Mouse (Mus musculus) mesoderm, embryonic 11.5 days (tissue): ENCODE data around the gene Kctd20.
"Not testable (repeated sequence)": the region's sequence is repeated elsewhere in the genome, so short reads cannot be mapped to it uniquely, and the experiment has no call there.

ENCODE experiments used
- DNase-seq: peaks from one replicate; pipeline ENCODE4 v3.0.0-alpha.2; 2012; ENCODE audit warnings: low read depth, low spot score

Gene Kctd20

DNA sequence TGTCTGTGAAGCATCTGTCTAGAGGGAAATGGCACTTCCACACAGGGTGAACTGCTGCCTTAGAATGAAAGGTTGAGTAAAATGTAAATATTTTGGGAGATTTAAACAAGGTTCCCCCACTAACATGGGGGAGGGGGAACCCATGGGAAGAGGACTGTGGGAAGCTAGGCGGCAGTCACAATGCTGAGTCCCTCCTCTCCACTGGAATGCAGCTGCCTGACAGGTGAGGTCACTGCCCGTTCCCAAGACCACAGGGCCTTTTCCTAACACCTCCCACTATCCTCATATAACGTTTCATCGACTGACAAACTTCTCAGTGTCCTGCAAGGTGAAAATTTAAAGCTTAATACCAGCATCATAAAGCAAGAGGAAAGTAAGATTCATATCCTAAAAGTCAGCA lies 30.8 kb downstream of the Kctd20 start:
- no peak for DNase-seq

DNA sequence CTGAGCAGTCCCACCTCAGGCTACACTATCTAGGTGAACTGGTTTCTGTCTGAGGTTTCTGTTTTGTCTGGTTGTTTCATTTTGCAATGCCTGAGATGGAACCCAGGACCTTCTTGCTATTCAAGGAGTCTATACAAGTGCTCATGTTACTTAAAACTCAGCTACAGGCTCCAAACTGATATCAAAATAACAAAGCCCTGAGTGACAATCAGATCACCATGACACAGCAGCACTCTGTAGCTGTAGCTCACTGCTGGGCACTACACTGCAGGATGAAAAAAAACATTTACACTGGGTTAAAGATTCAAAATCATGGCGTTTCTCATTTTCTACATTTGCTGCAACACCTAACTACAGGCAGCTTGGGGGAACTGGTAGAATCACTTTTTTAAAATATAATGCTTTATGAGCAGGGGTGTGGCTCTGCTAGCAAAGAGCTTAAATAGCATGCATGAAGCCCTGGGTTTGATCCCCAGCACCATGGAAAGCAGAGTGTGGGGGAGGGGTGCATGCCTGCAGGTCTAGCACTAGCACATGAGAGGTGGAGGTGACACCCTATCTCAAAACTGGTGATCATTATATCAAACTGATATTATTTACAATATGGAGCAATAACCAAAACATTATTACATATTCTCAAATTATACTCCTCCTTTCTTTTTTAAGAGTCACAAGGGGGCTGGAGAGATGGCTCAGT lies 33.1 kb downstream of the Kctd20 start:
- no peak for DNase-seq

DNA sequence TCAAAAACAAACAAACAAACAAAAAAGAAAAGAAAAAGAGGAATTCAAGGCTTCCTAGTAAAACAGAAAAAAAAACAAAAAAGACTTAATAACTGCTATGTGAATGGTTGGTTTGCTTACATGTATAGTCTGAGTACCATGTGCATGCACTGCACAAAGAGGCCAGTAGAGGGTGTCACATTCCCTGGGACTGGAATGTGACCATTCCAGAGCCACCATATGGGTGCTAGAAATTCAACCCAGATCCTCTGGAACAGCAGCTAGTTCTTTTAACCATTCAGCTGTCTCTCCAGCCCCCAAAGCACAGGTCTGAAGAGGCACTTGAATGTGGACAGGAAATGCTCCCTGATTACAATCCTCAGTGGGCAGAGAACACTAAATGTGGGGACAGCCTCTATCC lies 35.1 kb downstream of the Kctd20 start:
- DNase-seq, result peak; percentile 60

DNA sequence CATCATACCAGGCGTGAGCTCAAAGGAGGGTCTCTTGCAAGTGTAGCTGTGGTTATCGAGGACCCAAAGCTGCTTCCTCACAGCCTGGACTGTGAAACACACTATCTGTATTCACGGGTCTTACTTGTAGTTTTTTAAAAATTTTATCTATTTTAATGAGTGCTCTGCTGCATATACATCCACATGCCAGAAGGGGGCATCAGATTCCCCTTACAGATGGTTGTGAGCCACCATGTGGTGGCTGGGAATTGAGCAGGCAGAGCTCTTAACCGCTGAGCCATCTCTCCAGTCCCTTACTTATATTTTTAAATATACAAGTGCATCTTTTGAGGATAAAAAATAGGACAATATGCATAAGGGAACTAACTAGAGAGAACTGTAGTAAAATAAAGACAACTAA lies 36.0 kb downstream of the Kctd20 start:
- DNase-seq, result peak; percentile 64

DNA sequence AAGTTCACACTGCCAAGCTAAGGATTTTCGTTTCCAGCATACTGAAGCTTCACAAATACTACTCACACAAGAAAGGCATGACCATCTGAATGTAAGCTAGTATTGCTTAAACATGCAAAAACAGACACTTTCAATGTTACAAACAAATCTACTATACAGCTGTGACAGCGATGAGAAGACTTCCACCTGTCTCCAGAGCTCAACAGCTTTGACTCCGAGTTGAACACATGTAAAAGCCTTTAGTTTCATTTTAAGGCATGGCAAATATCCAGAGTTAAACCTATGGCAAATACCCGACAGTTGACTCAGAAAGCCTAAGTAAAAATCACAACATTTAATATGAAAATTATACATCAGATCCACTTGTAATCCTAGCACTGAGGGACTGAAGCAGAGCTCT lies 36.5 kb downstream of the Kctd20 start:
- DNase-seq, result no peak

DNA sequence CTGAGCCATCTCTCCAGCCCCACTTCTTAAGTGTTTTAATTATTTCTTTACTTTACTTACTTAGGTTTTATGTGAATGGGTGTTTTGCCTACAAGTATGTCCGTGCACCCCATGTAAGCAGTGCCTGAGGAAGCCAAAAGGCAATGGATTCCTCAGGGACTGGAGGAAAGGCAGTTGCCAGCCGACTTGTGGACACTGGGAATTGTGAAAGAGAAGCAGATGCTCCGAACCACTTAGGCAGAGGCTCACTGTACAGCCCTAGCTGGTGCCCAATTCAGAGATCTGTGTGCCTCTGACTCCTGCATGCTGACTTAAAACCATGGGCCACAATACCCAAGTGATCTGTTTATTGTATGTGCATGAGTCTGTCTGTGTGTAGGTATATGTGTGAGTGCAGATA lies 37.2 kb downstream of the Kctd20 start:
- DNase-seq, result no peak

DNA sequence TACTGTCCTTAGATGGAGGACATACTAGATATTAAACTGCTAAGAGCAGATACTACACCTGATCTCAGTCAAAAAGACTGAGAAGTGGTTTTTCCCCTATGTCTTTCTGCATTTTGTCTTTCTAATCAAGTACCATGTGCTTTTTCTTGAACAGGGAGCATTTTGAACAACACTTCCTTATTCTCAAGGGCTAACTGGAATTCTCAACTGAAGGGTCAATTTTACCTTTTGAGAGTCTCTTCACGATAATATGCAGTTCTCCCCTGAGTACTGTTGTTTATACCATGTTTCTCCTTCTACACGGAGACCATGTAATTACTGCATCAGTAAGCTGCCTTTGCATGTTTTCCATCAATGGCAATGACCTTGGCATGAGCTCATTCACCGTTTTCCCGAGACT lies 38.3 kb downstream of the Kctd20 start:
- DNase-seq, result no peak

DNA sequence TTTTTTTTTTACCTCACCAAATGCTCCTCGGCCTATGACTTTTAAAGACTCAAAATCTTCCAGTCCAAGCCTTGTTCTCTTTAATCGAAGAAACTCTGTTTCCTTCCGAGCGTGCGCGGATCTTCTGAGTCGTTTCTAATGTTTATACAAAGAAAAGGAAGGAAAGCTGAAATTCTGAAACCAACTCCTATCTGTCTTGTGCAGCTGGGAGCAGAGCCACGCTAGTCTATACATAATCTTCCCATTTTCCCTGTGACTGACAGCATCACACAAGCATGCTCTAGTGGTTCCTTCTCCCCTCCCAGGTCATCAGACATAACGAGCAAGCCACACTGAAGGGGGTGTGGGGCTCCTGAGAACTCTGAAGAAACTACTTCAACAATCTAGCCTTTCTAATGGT lies 39.5 kb downstream of the Kctd20 start:
- DNase-seq, result no peak

DNA sequence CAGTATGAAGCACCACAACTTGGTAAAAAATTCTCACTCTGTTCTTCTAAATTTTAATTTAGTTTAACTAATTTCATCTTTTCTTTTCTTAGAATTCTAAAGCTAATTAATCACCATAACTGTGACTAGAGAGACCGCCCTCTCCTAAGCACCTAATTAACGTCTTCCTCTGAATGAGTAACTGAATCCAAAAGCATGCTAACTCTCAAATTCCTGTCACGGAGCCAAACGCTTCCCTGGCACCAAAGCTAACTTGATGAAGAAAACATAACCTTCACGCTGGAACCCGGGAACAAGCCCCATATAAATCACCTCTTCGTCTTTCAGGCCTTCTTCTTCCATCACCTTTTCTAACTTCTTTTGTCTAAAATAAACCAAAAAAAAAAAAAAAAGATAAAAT lies 40.4 kb downstream of the Kctd20 start:
- no peak for DNase-seq

DNA sequence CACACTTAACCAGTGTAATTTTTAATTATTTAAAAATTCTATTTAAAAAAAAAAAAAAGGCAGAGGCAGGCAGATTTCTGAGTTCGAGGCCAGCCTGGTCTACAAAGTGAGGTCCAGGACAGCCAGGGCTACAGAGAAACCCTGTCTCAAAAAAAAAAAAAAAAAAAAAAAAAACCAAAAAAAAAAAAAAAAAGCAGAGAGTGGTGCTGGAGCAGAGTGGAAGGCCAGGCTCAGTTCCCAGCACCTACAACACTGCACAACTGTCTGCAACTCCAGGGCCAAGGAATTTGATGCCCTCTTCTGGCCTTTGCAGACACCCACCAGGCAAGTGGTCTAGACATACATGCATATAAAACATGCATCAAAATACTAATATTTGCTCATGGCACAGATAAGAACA lies 41.3 kb downstream of the Kctd20 start:
- not testable (repeated sequence) for DNase-seq

DNA sequence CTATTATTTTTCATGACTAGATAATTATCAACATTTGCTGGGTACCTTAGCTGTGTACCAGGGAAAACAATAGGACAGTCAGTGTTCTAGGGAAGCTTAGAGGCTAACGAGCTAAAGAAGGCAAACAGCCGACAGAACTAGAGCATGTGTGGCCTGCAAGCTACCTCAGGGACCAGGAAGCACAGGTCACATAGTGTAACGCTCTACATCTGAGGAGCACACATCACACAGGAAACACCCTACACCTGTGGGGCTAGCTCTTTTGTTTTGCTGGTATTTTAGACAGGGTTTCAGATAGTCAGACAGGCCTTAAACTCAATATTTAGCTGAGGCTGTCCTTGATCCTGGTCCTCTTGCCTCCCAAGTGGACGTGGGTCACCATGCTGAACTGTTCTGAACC lies 42.9 kb downstream of the Kctd20 start:
- DNase-seq, result no peak

DNA sequence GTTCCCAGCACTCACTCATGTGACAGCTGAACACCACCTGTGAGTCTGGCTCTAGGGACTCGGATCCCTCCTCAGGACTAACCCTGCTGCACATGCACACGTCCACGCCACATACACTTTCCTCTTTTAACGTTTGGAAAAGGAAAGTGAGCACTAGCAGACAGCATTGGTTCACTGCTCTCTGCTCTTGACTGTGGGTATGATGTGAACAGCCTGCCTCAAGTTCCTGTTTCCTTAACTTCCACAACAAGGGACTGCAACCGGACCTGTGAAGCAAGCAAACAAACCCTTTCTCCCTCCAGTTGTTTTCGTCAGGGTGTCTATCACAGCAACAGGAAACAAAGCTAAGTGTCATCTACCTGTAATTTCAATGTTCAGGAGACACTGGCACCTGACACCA lies 48.7 kb downstream of the Kctd20 start:
- DNase-seq, result no peak

DNA sequence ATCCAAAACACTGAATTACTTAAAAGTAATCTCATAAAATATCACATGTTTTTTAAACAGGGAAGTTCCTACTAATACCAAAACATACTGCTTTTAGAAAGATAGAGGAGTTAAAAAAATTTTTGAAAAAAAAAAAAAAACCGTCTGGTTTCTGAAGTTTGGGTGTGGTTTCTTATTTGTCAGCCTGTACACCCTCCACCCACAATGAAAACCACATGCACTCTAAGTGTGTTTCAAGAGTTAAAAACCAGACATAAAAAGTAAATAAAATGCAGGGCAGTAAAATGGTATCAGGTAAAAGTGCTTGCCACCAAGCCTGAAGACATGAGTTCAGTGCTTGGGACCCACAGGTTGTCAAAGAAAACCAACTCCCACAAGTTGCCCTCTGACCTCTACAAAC lies 52.0 kb downstream of the Kctd20 start:
- no peak for DNase-seq

DNA sequence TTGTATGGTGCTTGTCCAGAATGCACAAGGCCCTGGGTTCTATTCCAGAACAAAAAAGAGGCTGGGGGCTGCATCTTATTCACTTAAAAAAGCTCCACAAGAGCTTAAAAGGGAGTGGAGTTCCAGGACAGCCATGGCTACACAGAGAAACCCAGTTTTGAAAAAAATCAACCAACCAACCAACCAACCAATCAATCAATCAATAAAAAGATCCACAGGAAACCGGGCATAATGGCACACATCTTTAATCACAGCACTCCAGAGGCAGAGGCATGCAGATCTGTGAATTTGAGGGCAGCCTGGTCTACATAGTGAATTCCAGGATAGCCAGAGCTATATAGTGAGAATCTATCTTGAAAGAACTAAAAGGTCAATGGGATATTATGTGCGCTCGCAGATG lies 53.3 kb downstream of the Kctd20 start:
- DNase-seq, result no peak

DNA sequence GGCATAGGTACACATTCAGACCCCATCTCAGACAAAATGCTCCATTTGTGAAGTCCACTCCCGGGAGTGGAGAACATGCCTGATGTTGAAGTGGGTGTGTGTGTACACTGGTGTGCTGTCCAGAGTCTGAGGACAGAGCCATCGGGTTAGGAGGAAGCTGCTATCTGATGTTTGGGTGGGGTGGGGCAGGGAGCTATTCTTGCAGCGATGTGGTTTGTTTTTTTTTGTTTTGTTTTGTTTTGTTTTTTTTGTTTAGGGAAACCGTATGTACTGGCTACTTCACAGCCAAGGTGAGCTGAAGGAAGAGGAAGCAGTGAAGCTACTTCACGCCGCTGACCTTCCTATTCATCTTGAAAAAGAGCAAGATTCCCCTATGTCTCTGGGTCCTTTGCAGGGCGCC lies 55.1 kb downstream of the Kctd20 start:
- no peak for DNase-seq

DNA sequence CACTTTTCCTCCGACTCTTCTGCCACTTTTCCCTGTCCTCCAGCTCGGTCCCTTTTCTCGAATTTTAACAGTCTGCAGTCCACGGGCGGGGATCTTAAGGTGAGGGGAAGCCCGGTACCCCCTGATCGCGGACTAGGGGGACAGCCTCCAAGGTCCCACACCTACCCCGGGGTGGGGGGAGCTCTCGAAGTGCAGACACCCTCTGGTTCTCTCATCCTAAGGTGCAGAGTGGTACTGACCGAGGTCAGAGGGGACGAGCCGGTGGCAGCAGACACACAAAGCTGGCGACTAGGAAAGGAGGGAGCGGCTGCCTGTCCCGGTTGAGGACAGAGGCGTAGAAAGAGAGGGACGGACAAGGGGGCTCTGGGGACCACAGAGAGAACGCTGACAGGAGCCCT lies 55.5 kb downstream of the Kctd20 start:
- DNase-seq, result no peak

DNA sequence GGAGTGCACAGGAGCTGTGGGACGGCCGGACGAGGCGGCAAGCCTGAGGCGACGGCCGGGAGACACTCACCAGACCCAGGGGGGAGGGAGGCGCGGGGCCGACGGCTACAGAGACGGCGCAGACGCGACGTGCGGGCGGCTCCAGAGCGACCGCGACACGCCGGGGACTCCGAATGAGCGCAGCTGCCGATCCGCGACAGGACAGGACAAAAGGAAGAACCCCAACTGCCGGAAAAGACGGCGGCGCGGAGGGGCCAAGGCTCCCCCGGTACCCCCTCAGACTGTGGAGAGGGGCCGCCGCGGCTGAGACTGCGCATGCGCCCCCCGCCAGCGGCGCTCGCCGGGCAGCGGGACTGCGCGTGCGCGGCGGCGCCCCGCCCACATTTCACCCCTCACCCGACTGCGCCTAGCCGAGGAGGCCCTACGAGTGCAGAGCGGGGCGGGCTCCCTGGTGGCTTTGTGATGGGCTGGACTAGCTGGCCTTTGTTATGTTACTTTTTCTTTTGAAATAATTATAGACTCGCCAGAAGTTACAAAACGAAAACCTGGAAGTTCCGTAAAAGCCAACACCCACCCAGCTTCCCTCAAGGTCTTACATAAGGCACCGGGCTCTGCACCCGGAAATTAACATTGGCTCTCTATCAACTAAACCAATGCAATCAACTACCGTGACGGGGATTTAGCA lies 56.0 kb downstream of the Kctd20 start, which contains the start of gene Stk38:
Stk38 (minus strand) TSS at position 355 of the 685 bp plus-strand sequence.
- peak; percentile 85 for DNase-seq

DNA sequence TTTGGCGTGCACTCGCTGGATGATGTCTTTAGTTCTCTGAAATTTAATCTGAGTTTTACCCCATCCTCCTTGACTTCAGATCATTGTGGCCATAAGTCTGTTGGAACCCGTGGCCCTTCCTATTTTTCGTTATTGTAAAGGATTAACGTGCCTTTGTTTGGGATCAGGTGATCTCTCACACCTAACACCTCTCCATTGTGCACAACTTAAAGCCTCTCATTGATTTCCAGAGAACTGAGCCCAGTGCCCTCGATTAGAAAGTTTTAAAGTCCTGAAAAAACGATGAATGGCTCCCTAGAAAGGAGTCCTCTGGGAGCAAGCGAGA lies 56.5 kb downstream of the Kctd20 start:
- no peak for DNase-seq

DNA sequence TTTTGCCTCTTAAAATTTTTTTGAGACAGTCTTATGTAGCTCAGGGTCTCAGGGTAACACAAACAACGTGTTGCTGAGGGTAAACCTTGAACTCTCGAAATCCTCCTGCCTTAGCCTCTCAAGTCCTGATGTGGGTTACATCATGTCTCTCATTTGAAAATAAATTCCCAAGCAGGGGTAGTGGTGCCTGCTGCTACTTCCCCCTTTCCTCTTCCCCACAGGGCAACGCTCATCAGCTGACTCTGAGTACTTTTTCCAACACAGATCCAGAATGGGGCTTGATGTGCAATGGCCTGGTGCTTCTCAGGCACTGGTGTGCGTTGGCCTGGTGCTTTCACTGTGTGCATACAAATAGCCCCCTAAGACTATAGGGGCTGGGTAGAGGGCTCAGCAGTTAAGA lies 57.4 kb downstream of the Kctd20 start:
- DNase-seq, result no peak

DNA sequence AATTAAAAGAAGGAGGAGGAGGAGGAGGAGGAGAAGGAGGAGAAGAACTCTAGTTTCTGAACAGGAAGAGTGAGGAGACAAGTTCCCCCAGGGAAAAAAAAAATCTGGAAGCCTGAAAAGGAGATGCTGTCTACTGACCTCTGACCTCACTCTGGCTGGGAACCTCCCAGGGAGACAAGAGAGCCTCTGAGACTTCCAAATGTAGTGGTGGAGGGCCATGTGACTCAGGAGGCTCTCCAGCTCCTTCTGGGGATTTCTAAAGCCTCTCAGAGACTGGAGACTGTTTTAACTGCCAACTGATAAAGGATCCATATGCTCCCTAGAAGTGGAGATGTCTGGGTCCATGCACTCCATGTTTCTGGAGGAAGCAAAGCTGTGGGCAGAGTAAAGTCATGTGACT lies 62.5 kb downstream of the Kctd20 start:
- no peak for DNase-seq

DNA sequence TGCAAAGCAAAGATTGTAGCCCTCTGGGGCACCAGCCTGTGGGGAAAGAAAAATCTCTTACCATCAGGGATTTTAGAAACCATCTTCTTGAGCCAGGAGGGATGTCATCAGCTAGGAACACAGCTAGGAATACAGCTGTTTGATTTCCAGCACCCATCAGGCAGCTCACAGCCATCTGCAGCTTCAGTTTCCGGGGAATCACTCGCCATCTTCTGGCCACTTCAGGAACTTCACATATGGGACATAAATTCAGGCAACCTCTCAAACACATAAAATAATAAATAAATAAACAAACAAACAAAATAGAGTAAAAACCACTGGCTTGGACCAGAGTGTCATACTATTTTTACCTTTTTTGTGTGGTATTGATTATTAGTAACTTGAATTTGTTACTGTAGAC lies 63.9 kb downstream of the Kctd20 start:
- peak; percentile 72 for DNase-seq

DNA sequence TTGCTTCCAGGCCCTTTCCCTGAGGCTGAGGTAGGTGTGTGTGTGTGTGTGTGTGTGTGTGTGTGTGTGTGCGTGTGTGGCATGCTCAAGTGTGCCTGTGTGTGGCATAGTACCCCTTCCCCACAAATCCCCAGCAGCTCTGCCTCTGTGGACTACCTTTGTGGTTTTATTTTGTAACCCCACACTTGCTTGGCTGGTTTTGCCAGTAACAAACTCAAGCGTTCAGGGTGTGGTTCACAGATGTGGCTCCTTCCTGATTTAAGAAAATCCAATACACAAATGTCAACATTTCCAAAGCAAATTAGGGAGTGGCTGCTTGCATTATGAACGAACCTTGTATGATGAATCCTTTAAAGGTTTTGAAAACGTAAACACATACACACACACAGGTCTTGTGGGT lies 65.0 kb downstream of the Kctd20 start:
- no peak for DNase-seq

DNA sequence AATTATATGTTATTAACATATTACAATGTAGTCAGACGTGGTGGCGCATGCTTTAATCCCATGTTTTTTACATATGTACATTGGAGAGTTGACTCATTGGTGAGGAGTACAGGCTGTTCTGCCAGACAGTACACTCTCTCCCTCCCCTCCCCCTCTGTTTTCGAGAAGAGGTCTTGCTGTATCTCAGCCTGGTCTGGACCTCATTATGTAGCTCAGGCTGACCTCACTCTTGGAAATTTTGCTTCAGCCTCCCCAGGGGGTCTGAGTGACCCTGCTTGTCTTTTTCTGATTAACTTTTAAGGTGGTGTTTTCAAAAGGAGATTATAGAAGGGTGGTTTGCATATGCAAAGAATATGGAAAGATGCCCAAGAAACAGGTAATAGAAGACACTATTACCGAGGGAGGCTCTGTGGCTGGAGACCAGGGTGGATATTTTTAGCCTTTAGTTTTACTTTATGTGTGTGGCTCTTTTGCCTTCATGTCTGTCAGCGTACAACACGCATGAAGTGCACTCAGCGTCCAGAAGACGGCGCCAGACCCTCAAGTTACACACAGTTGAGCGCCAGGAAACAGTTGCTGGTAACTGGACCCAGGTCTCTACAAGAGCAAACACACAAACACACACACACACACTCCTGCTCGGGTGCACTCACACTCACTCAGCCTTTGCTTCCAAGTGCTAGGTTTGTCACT lies 66.7 kb downstream of the Kctd20 start:
- no peak for DNase-seq
